Mouse (Mus musculus) thymus, adult 2 months (tissue): ENCODE measurements around the gene Gfi1. TPM values are rescaled to one million over a fixed set of nuclear protein-coding genes. Genes with fewer than 3 reads are reported as not detected.

ENCODE experiments used
- DNase-seq: peaks from one replicate; pipeline ENCODE4 v3.0.0; 2021
- H3K27ac ChIP-seq: fragments of 200-500 bp; 2 replicates; pipeline ENCODE4 v1.5.1; 2012; ENCODE audit warnings: low read length, control low read depth; ENCODE audit not compliant: control insufficient read depth, insufficient read depth
- H3K27me3 ChIP-seq: fragments of 200-500 bp; 2 replicates; pipeline ENCODE4 v1.6.1; 2012; ENCODE audit warnings: mild to moderate bottlenecking, low read length, moderate library complexity, mixed read lengths; ENCODE audit not compliant: control insufficient read depth, insufficient read depth
- H3K36me3 ChIP-seq: fragments of 200-500 bp; 2 replicates; pipeline ENCODE4 v1.6.1; 2012; ENCODE audit warnings: mild to moderate bottlenecking, low read length, moderate library complexity; ENCODE audit not compliant: control insufficient read depth, insufficient read depth
- H3K4me1 ChIP-seq: fragments of 200-500 bp; replicated peaks from 2 replicates; pipeline ENCODE4 v1.6.1; 2012; ENCODE audit warnings: low read length; ENCODE audit not compliant: control insufficient read depth, insufficient read depth
- H3K4me3 ChIP-seq: fragments of 200-500 bp; 2 replicates; pipeline ENCODE4 v1.5.1; 2012; ENCODE audit warnings: mild to moderate bottlenecking, low read length, control low read depth, moderate library complexity; ENCODE audit not compliant: control insufficient read depth, insufficient read depth
- CTCF ChIP-seq: fragments of 200-500 bp; IDR thresholded peaks from 2 replicates; pipeline ENCODE4 v1.5.1; 2012; ENCODE audit warnings: mild to moderate bottlenecking, control low read depth, low read length, moderate library complexity, borderline replicate concordance; ENCODE audit not compliant: control insufficient read depth, poor library complexity, insufficient read depth; ENCODE audit errors: extremely low read depth
- POLR2A ChIP-seq: fragments of 200-500 bp; IDR thresholded peaks from 2 replicates; pipeline ENCODE4 v1.6.1; 2012; ENCODE audit warnings: mild to moderate bottlenecking, low read length, control low read depth, moderate library complexity; ENCODE audit not compliant: control insufficient read depth, poor library complexity, insufficient read depth; ENCODE audit errors: extremely low read depth
- WGBS: fragments of 180-500 bp; shearing (Covaris S2); methylation state at CpG from one replicate; pipeline ENCODE4 v1.1.7; 2018; 5-methylcytosine and 5-hydroxymethylcytosine counted together
- polyA plus RNA-seq: library from polyadenylated mRNA; depleted of rRNA; stranded (reverse); fragments of >200 nt; gene quantifications from 2 replicates; pipeline ENCODE4 v1.2.3, GENCODE M21; 2012

Gfi1 gene
- polyA plus RNA-seq, 1 experiment = 191 TPM

GRCm38 (mm10) chr5:107731844-107732243 lies 6.0 kb upstream of the Gfi1 start:
- H3K27ac ChIP-seq = peak overlapping the region; percentile 66
- H3K4me3 ChIP-seq = no peak overlapping the region
- WGBS = 63% methylated on average over 2 of the region's 2 CpGs
- H3K27me3 ChIP-seq = no peaks in the 10 kb centered on the region
- DNase-seq = no peak
- TF ChIP-seq CTCF (no peak), POLR2A (no peak)
- no peaks in the 10 kb centered on the region for H3K36me3 ChIP-seq
- H3K4me1 ChIP-seq = peaks cover 21% of the 10 kb centered on the region

- Histone ChIP-seq H3K36me3 (no peaks in the 10 kb centered on the region), H3K27me3 (no peaks in the 10 kb centered on the region), H3K4me3 (no peak overlapping the region), H3K4me1 (peaks cover 24% of the 10 kb centered on the region), H3K27ac (peak overlapping the region; percentile 66)
- TF ChIP-seq CTCF = no peak
- TF ChIP-seq POLR2A = no peak
- DNase-seq = no peak
- 35% methylated on average over 3 of the region's 3 CpGs for WGBS
Measured at GRCm38 (mm10) chr5:107731408-107731807, 5.6 kb upstream of the Gfi1 start.

GRCm38 (mm10) chr5:107727007-107727402 lies 1.2 kb upstream of the Gfi1 start:
- DNase-seq = no peak
- no peak for TF ChIP-seq CTCF
- no peak for TF ChIP-seq POLR2A
- H3K27me3 ChIP-seq = no peaks in the 10 kb centered on the region
- H3K4me1 ChIP-seq = peaks cover 23% of the 10 kb centered on the region
- no peaks in the 10 kb centered on the region; the same call in 1 of the 2 replicates for H3K36me3 ChIP-seq
- H3K27ac ChIP-seq = peak overlapping the region; percentile 86
- H3K4me3 ChIP-seq = peak overlapping the region; percentile 78
- WGBS = 28% methylated on average over 12 of the region's 12 CpGs

- H3K27ac ChIP-seq = peak overlapping the region; percentile 86
- peak overlapping the region; percentile 78 for H3K4me3 ChIP-seq
- TF ChIP-seq CTCF = no peak
- TF ChIP-seq POLR2A = 0 out of 2 replicates have a peak, but pooled peaks have one; percentile 5
- H3K27me3 ChIP-seq = no peaks in the 10 kb centered on the region
- peaks cover 23% of the 10 kb centered on the region for H3K4me1 ChIP-seq
- DNase-seq = peak; percentile 52
- H3K36me3 ChIP-seq = peaks cover 5% of the 10 kb centered on the region
- under 1% methylated on average over 57 of the region's 57 CpGs for WGBS
Measured at GRCm38 (mm10) chr5:107726281-107727006, 608 bp upstream of the Gfi1 start.

GRCm38 (mm10) chr5:107724661-107725434 lies 988 bp downstream of the Gfi1 start:
- H3K36me3 ChIP-seq = peaks cover 16% of the 10 kb centered on the region
- DNase-seq = peak; percentile 57
- H3K4me3 ChIP-seq = peak overlapping the region; percentile 78
- H3K4me1 ChIP-seq = peaks cover 38% of the 10 kb centered on the region
- H3K27ac ChIP-seq = peak overlapping the region; percentile 86
- TF ChIP-seq CTCF (no peak), POLR2A (no peak)
- under 1% methylated on average over 52 of the region's 52 CpGs for WGBS
- no peaks in the 10 kb centered on the region for H3K27me3 ChIP-seq

GRCm38 (mm10) chr5:107723541-107724511 lies 2.0 kb downstream of the Gfi1 start:
- under 1% methylated on average over 49 of the region's 49 CpGs for WGBS
- Histone ChIP-seq H3K36me3 (peaks cover 24% of the 10 kb centered on the region), H3K27ac (peak overlapping the region; percentile 86), H3K27me3 (no peaks in the 10 kb centered on the region), H3K4me3 (peak overlapping the region; percentile 78), H3K4me1 (peaks cover 38% of the 10 kb centered on the region)
- TF ChIP-seq CTCF (0 out of 2 replicates have a peak, but pooled peaks have one; percentile 12), POLR2A (peak; percentile 34; the same call in 1 of the 2 replicates)
- DNase-seq = peak; percentile 61
